Mouse (Mus musculus): ENCODE measurements around the gene Ercc5.

Gene Ercc5

DNA sequence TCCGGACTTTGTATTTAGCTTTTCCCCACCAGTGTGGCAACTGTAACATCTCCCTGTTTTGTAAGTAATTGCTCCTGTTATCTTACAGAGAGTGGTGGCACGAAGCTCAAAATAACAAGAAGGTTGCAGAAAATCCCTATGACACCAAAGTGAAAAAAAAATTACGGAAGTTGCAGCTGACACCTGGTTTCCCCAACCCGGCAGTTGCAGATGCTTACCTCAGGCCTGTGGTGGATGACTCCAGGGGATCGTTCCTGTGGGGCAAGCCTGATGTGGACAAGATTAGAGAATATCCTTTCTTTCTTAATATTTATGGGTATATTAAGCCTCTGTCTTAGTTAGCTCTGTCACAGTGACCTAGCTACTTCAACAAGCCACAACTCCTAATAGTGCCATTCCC lies 30.5 kb downstream of the Ercc5 start:
- no peak for DNase-seq

DNA sequence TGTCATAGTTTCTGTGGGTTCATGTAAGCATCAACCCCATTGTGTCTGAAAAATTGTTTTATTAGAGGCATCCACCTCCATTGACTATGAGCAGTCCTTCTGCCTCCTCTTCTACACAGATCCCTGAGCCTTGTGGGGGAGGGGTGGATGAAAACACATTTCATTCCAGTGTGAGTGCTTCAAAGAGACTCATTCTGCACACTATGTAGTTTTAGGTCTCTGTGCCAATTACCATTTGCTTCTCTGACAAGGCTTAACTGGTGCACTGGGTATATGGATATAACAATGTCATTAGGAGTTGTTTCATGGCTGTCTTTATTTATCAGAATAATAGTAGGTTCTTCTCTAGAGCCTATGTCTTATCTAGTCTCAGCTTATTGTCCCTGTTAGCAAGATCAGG lies 38.9 kb downstream of the Ercc5 start:
- DNase-seq = no peak

DNA sequence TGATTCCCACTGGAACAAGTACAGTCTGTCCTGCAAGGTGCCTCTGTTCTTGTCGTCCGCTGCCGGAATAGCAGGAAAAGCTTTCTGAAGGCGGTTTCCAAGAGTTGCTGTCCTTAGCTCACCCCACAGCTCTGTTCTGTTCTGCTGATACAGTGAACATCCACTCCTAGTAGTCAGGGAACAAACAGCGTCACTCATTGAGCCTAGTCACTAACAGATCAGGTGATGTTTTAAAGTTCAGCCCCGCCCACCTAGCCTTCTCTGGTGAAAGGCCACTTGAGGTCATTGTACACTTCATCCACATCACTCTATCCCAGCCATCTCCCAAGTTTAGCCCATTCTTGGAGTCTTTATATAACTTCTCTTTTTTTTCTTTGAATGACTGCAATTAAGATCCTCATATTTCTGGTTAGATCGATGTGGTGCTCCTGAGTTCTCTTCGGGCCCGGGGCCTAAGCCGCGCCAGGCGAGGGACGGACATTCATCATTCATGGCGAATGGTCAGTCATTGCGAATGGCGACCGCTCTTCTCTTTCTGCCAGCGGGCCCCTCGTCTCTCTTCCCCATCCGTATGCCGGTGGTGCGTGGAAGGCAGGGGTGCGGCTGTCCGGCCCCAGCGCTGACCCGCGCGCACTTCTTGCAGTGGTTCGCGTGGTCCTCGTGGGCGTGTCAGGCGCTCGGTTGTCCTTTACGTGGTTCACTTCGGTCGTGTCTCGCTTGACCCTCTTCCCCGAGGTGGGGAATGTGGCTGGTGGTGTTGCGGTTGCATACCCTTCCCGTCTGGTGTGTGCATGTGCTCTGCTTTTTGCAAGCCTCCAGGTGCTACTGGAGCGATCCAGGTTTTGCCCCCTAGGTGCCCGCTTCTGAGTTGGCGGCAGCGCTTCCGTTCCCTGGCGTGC lies 51.0 kb downstream of the Ercc5 start:
- DNase-seq = no peak

DNA sequence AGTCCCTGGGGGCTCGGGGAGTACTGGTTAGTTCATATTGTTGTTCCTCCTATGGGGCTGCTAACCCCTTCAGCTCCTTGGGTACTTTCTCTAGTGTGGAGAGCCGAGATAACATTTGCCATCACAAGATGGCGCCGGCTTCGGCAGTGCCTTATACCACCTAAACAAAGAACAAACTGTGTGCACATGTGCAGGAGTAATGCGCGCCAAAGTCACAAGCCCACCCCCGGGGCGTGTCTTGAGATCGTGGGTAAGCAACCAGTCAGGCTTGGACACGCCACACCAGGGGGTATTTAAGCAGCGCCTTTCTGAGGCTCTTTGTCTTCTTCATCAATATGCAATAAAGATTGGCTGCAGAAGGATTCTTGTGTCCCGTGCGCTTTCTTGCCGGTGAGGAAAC lies 55.3 kb downstream of the Ercc5 start:
- no peak for DNase-seq

DNA sequence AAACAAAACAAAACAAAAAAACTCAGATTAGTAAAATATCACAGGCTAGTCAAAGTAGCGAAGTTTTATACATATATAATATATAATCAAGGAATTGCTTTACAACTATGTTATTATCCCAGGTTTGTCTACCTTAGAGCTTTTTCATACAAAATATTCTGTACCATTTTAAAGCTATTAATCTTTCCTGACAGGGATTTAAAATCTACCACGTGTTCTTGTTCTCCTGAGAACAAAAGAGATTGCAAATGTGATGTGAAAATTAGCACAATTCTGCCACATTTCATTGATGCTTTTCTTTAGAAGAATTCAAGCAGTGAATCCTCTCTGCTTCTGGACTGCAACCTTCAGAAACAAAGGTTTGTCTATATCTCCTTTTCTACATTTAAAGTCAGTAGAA lies 66.9 kb downstream of the Ercc5 start:
- no peak for DNase-seq

DNA sequence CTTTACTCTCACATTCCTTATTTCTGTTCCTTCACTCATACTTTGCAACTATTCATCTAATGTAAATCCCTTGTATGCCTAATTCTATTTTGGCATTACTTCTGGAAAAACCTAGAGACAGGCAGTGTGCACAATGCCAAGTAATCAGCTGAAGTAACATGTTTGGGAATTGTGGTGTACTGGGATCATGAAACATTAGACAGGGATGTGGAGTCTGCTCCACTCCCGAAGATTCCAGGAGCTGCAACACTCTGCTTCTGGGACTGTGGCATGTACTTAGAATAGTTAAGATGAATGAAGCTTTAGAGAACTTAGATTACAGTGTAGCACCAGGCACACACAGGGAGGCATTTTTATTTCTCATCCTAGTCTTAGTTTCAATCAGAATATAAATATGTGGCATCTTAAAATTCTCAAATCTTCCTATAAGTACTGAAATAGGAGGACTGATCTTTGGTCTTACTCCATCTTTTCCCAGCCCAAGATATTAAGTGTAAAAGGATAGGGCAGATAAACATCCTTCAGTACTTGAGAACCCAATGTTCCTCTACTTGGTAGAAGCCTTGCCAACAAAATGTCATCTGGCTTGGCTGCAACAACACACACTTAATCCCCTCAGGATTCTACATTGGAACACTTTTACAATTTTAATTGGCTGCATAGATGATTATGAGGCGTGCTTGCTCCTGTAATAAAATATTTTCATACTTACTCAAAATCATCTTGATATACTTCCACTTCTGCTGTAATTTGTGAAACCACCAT lies 69.0 kb downstream of the Ercc5 start:
- no peak for DNase-seq

DNA sequence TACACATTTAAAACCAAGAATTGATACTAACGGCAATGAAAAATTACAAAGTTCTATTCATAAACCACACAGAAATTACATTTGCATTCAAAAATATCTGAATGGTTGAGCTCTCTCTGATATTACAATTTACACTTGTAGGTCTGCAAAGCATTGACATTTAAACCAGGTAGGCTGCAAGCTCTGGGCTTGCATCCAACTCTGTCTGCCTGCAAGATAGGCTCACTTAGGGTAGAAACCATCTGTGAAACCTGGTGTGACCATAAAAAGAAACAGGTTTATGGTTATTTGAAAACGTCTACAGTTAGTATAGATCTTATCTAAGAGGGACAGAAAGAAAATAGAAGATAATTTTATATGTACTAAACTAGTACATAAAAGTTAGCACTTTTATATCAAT lies 69.6 kb downstream of the Ercc5 start:
- no peak for DNase-seq

- no peak for DNase-seq
These were observed 71.3 kb downstream of the Ercc5 start, which contains the start of gene Mettl21e for GRCm38 (mm10) chr1:44218876-44219275. Gene Mettl21e, minus strand, starts transcription at chr1:44218961.

GRCm38 (mm10) chr1:44229044-44229443 lies 81.5 kb downstream of the Ercc5 start:
- DNase-seq = no peak

All from thymus, postnatal 36 days (tissue).